Mouse (Mus musculus) hindbrain, embryonic 13.5 days (tissue): ENCODE measurements around the gene Fam114a1. TPM values are rescaled to one million over a fixed set of nuclear protein-coding genes. Genes with fewer than 3 reads are reported as not detected.

ENCODE experiments used
- ATAC-seq: fragments of 200-750 bp; cut with Nextera tagmentation; 2 replicates; pipeline ENCODE4 v1.8.0; 2017; ENCODE audit warnings: moderate TSS enrichment; ENCODE audit not compliant: low FRiP score
- H3K27ac ChIP-seq: fragments of 300-500 bp; sonication (generic); 2 replicates; pipeline ENCODE4 v1.5.1; 2015; ENCODE audit warnings: inconsistent platforms, mild to moderate bottlenecking, moderate library complexity
- H3K27me3 ChIP-seq: fragments of 300-500 bp; sonication (generic); 2 replicates; pipeline ENCODE4 v1.6.1; 2015; ENCODE audit warnings: mild to moderate bottlenecking, inconsistent platforms
- H3K36me3 ChIP-seq: fragments of 300-500 bp; sonication (generic); 2 replicates; pipeline ENCODE4 v1.6.1; 2015; ENCODE audit warnings: mild to moderate bottlenecking, inconsistent platforms
- H3K4me1 ChIP-seq: fragments of 300-500 bp; sonication (generic); replicated peaks from 2 replicates; pipeline ENCODE4 v1.6.1; 2015; ENCODE audit warnings: inconsistent platforms
- H3K4me2 ChIP-seq: fragments of 300-500 bp; sonication (generic); 2 replicates; pipeline ENCODE4 v1.6.1; 2015; ENCODE audit warnings: inconsistent platforms, mild to moderate bottlenecking, moderate library complexity
- H3K4me3 ChIP-seq: fragments of 300-500 bp; sonication (generic); 2 replicates; pipeline ENCODE4 v1.5.1; 2015; ENCODE audit warnings: mild to moderate bottlenecking, inconsistent platforms
- H3K9ac ChIP-seq: fragments of 300-500 bp; sonication (generic); 2 replicates; pipeline ENCODE4 v1.6.1; 2015; ENCODE audit warnings: mild to moderate bottlenecking, inconsistent platforms
- H3K9me3 ChIP-seq: fragments of 300-500 bp; sonication (generic); 2 replicates; pipeline ENCODE4 v1.6.1; 2016; ENCODE audit warnings: inconsistent platforms
- WGBS: fragments of 180-500 bp; shearing (Covaris S2); methylation state at CpG from one replicate; pipeline ENCODE4 v1.1.7; 2015; 5-methylcytosine and 5-hydroxymethylcytosine counted together
- polyA plus RNA-seq: library from polyadenylated mRNA; unstranded; fragments of >200 nt; fragmentation: Nextera tagmentation; extraction: Ambion mirVana; gene quantifications from 2 replicates; pipeline ENCODE4 v1.2.1, GENCODE M21; 2015

Fam114a1 gene
- polyA plus RNA-seq, 1 experiment from 2014 or later: 11.8 TPM

- peak overlapping the region; percentile 96 for H3K4me2 ChIP-seq
- WGBS: 4% methylated on average over 14 of the region's 14 CpGs
- H3K27ac ChIP-seq: no peak overlapping the region
- H3K9me3 ChIP-seq: no peaks in the 10 kb centered on the region
- H3K27me3 ChIP-seq: peaks cover 28% of the 10 kb centered on the region
- peaks cover 14% of the 10 kb centered on the region for H3K4me1 ChIP-seq
- H3K36me3 ChIP-seq: no peaks in the 10 kb centered on the region
- no peak for ATAC-seq
- peak overlapping the region; percentile 72 for H3K9ac ChIP-seq
- H3K4me3 ChIP-seq: peak overlapping the region; percentile 60
These were observed 660 bp upstream of the Fam114a1 start for GRCm38 (mm10) chr5:64968961-64969860.

- Histone ChIP-seq H3K4me2 (no peak overlapping the region), H3K36me3 (no peaks in the 10 kb centered on the region), H3K27me3 (peaks cover 12% of the 10 kb centered on the region), H3K27ac (no peak overlapping the region), H3K4me3 (no peak overlapping the region), H3K9me3 (no peaks in the 10 kb centered on the region), H3K9ac (no peak overlapping the region), H3K4me1 (peaks cover 6% of the 10 kb centered on the region)
- WGBS: 75% methylated on average over 5 of the region's 5 CpGs
- no peak for ATAC-seq
These were observed 5.2 kb downstream of the Fam114a1 start for GRCm38 (mm10) chr5:64975121-64975520.

- Histone ChIP-seq H3K27me3 (no peaks in the 10 kb centered on the region), H3K36me3 (no peaks in the 10 kb centered on the region), H3K4me2 (no peak overlapping the region), H3K4me1 (no peaks in the 10 kb centered on the region), H3K4me3 (no peak overlapping the region), H3K27ac (no peak overlapping the region), H3K9me3 (no peaks in the 10 kb centered on the region), H3K9ac (no peak overlapping the region)
- WGBS: 67% methylated on average over 8 of the region's 8 CpGs
- no peak for ATAC-seq
These were observed 7.3 kb downstream of the Fam114a1 start for GRCm38 (mm10) chr5:64977128-64977527.

GRCm38 (mm10) chr5:64985971-64986370 lies 16.1 kb downstream of the Fam114a1 start:
- no peaks in the 10 kb centered on the region for H3K27me3 ChIP-seq
- 82% methylated on average over 7 of the region's 7 CpGs for WGBS
- no peak for ATAC-seq

GRCm38 (mm10) chr5:64989940-64990339 lies 20.1 kb downstream of the Fam114a1 start:
- Histone ChIP-seq H3K27me3 (no peaks in the 10 kb centered on the region), H3K9ac (no peak overlapping the region), H3K27ac (no peak overlapping the region), H3K4me3 (no peak overlapping the region), H3K36me3 (no peaks in the 10 kb centered on the region), H3K9me3 (no peaks in the 10 kb centered on the region), H3K4me1 (no peaks in the 10 kb centered on the region), H3K4me2 (no peak overlapping the region)
- WGBS: 94% methylated on average over 1 of the region's 1 CpGs
- ATAC-seq: no peak

More at GRCm38 (mm10) chr5:64985971-64986370, 16.1 kb downstream of the Fam114a1 start:
- no peaks in the 10 kb centered on the region for H3K9me3 ChIP-seq
- H3K4me3 ChIP-seq: no peak overlapping the region
- no peaks in the 10 kb centered on the region for H3K36me3 ChIP-seq
- H3K4me1 ChIP-seq: no peaks in the 10 kb centered on the region
- no peak overlapping the region for H3K4me2 ChIP-seq
- no peak overlapping the region for H3K27ac ChIP-seq
- H3K9ac ChIP-seq: no peak overlapping the region

GRCm38 (mm10) chr5:64992540-64992939 lies 22.7 kb downstream of the Fam114a1 start:
- H3K9me3 ChIP-seq: no peaks in the 10 kb centered on the region
- no peak overlapping the region for H3K9ac ChIP-seq
- no peaks in the 10 kb centered on the region for H3K36me3 ChIP-seq
- no peaks in the 10 kb centered on the region for H3K27me3 ChIP-seq
- no peak overlapping the region for H3K27ac ChIP-seq
- WGBS: 52% methylated on average over 8 of the region's 8 CpGs
- no peak overlapping the region for H3K4me3 ChIP-seq
- no peak overlapping the region for H3K4me2 ChIP-seq
- H3K4me1 ChIP-seq: no peaks in the 10 kb centered on the region
- no peak for ATAC-seq

- 95% methylated on average over 2 of the region's 2 CpGs for WGBS
- Histone ChIP-seq H3K9me3 (no peaks in the 10 kb centered on the region), H3K27me3 (no peaks in the 10 kb centered on the region), H3K4me1 (no peaks in the 10 kb centered on the region), H3K4me3 (no peak overlapping the region), H3K27ac (no peak overlapping the region), H3K4me2 (no peak overlapping the region), H3K36me3 (no peaks in the 10 kb centered on the region), H3K9ac (no peak overlapping the region)
- ATAC-seq: no peak
These were observed 25.5 kb downstream of the Fam114a1 start for GRCm38 (mm10) chr5:64995408-64995807.

- Histone ChIP-seq H3K4me1 (peaks cover 11% of the 10 kb centered on the region), H3K27ac (peak overlapping the region; percentile 60), H3K4me2 (no peak overlapping the region), H3K4me3 (no peak overlapping the region), H3K9me3 (no peaks in the 10 kb centered on the region), H3K27me3 (no peaks in the 10 kb centered on the region), H3K36me3 (no peaks in the 10 kb centered on the region), H3K9ac (no peak overlapping the region)
- WGBS: 53% methylated on average over 10 of the region's 10 CpGs
- ATAC-seq: peak; percentile 78
These were observed 33.3 kb downstream of the Fam114a1 start for GRCm38 (mm10) chr5:65002940-65003824.

- Histone ChIP-seq H3K4me3 (no peak overlapping the region), H3K9me3 (no peaks in the 10 kb centered on the region), H3K36me3 (no peaks in the 10 kb centered on the region), H3K9ac (no peak overlapping the region), H3K27me3 (no peaks in the 10 kb centered on the region), H3K27ac (no peak overlapping the region), H3K4me2 (no peak overlapping the region), H3K4me1 (peaks cover 11% of the 10 kb centered on the region)
- WGBS: 68% methylated on average over 7 of the region's 7 CpGs
- no peak for ATAC-seq
These were observed 34.2 kb downstream of the Fam114a1 start for GRCm38 (mm10) chr5:65003946-65004535.

GRCm38 (mm10) chr5:65005251-65005650 lies 35.4 kb downstream of the Fam114a1 start:
- Histone ChIP-seq H3K36me3 (no peaks in the 10 kb centered on the region), H3K27me3 (no peaks in the 10 kb centered on the region), H3K4me1 (peaks cover 11% of the 10 kb centered on the region), H3K27ac (no peak overlapping the region), H3K4me2 (no peak overlapping the region), H3K4me3 (no peak overlapping the region), H3K9ac (no peak overlapping the region), H3K9me3 (no peaks in the 10 kb centered on the region)
- 92% methylated on average over 4 of the region's 4 CpGs for WGBS
- no peak for ATAC-seq

- Histone ChIP-seq H3K9ac (no peak overlapping the region), H3K4me2 (no peak overlapping the region), H3K4me3 (no peak overlapping the region), H3K27me3 (no peaks in the 10 kb centered on the region), H3K4me1 (peaks cover 11% of the 10 kb centered on the region), H3K27ac (no peak overlapping the region), H3K9me3 (no peaks in the 10 kb centered on the region), H3K36me3 (no peaks in the 10 kb centered on the region)
- 45% methylated on average over 4 of the region's 4 CpGs for WGBS
- no peak for ATAC-seq
These were observed 36.2 kb downstream of the Fam114a1 start for GRCm38 (mm10) chr5:65006011-65006491.
